Mouse (Mus musculus) left cerebral cortex, adult 18-20 months (tissue): ENCODE data around the gene Plagl1. TPM values are rescaled to one million over a fixed set of nuclear protein-coding genes. Genes with fewer than 3 reads are reported as not detected.
A peak's percentile ranks its signal among the peaks of the same experiment; 100 is the strongest.
"Not testable (repeated sequence)": the region's sequence is repeated elsewhere in the genome, so short reads cannot be mapped to it uniquely, and the experiment has no call there.

Experiments
- DNase-seq, 2 experiments: peaks; one replicate each; pipeline ENCODE4 v3.0.0; 2021 to 2022; ENCODE audit warnings: low spot score in 2 of 2, mixed read lengths in 1 of 2
- long read RNA-seq, 2 experiments: library from polyadenylated mRNA; stranded (forward); transcript quantifications; one replicate each; pipeline ENCODE4 v2.0.0; 2021
- total RNA-seq, 2 experiments: library from RNA; stranded (reverse); gene quantifications; 2 replicates each; pipeline ENCODE4 v1.2.3; 2021

Gene Plagl1
- total RNA-seq, result 10 to 100 TPM; 12.8 to 16.4 TPM
- long read RNA-seq, experiment 1, partial matches to known transcripts, result 3 of 6 reads
- long read RNA-seq, experiment 1, other reads (novel, unspliced or antisense), result 3 of 6 reads
- long read RNA-seq, experiment 2, partial matches to known transcripts, result 0 of 1 reads
- long read RNA-seq, experiment 2, other reads (novel, unspliced or antisense), result 1 of 1 reads

- DNase-seq, result no peak
These were observed at the start of gene Plagl1 for GRCm38 (mm10) chr10:13060021-13060668. Gene Plagl1 (plus strand): TSS chr10:13060504.

GRCm38 (mm10) chr10:13014026-13014425 lies 46.3 kb upstream of the Plagl1 start:
- no peak for DNase-seq

GRCm38 (mm10) chr10:13016573-13016972 lies 43.7 kb upstream of the Plagl1 start:
- peak; percentile 48 to 72 for DNase-seq

- peak in 1 of 2 experiments; percentile 21 for DNase-seq
These were observed 41.8 kb upstream of the Plagl1 start for GRCm38 (mm10) chr10:13018510-13018909.

- no peak for DNase-seq
These were observed 41.3 kb upstream of the Plagl1 start for GRCm38 (mm10) chr10:13019026-13019425.

- DNase-seq, result no peak
These were observed 38.2 kb upstream of the Plagl1 start for GRCm38 (mm10) chr10:13022103-13022502.

GRCm38 (mm10) chr10:13023985-13024384 lies 36.3 kb upstream of the Plagl1 start:
- DNase-seq, result not testable (repeated sequence)

GRCm38 (mm10) chr10:13027702-13028101 lies 32.6 kb upstream of the Plagl1 start:
- DNase-seq, result no peak

- DNase-seq, result no peak
These were observed 32.1 kb upstream of the Plagl1 start for GRCm38 (mm10) chr10:13028215-13028614.

- no peak for DNase-seq
These were observed 30.9 kb upstream of the Plagl1 start for GRCm38 (mm10) chr10:13029416-13029815.

GRCm38 (mm10) chr10:13035270-13035669 lies 25.0 kb upstream of the Plagl1 start:
- no peak for DNase-seq

- no peak for DNase-seq
These were observed 20.6 kb upstream of the Plagl1 start for GRCm38 (mm10) chr10:13039637-13040174.

- DNase-seq, result peak in 1 of 2 experiments; percentile 9
These were observed 15.6 kb upstream of the Plagl1 start for GRCm38 (mm10) chr10:13044659-13045058.

GRCm38 (mm10) chr10:13047816-13048215 lies 12.5 kb upstream of the Plagl1 start:
- no peak for DNase-seq

- DNase-seq, result no peak
These were observed 3.4 kb upstream of the Plagl1 start for GRCm38 (mm10) chr10:13056863-13057381.

- peak in 1 of 2 experiments; percentile 5 for DNase-seq
These were observed 742 bp downstream of the Plagl1 start for GRCm38 (mm10) chr10:13060821-13061671.

- DNase-seq, result no peak
These were observed 2.1 kb downstream of the Plagl1 start for GRCm38 (mm10) chr10:13062373-13062772.

GRCm38 (mm10) chr10:13063457-13063856 lies 3.2 kb downstream of the Plagl1 start:
- DNase-seq, result no peak

GRCm38 (mm10) chr10:13065129-13065752 lies 4.9 kb downstream of the Plagl1 start:
- no peak for DNase-seq

GRCm38 (mm10) chr10:13071031-13071430 lies 10.7 kb downstream of the Plagl1 start:
- no peak for DNase-seq
